Mouse (Mus musculus): ENCODE data around the gene Xpr1. TPM values are rescaled to one million over a fixed set of nuclear protein-coding genes. Genes with fewer than 3 reads are reported as not detected.

The Xpr1 gene
- polyA plus RNA-seq, 1 experiment from 2014 or later: 10.1 TPM

DNA sequence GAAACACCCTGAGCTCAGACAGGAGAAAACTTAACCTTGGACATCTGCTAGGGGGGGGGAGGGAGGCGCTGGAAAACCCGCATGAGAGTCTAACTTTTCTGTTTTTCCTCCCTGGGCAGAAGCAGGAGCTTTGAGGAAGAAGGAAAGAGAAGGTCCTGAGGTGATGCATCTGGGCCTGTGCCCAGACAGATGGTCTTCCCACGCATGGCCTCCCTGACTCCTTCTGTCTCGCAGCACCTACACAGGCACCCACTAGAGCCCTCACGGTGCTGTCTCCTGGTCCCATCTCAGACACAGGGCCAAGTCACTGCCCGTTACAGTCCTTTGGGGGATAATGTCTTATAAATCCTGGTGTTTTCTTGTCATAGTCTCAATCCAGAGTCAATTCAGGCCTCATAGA lies 184.4 kb downstream of the Xpr1 start:
- peak overlapping the region; percentile 29; the same call in 1 of the 2 replicates for H3K27ac ChIP-seq (ENCODE audit: low read depth, low read length)
- H3K9ac ChIP-seq (ENCODE audit: low read depth, low read length): peak overlapping the region; percentile 39; the same call in 1 of the 2 replicates
- peaks cover 62% of the 10 kb centered on the region for H3K4me1 ChIP-seq (ENCODE audit: control insufficient read depth, insufficient read depth, low read length)
- WGBS (ENCODE audit: insufficient replicate concordance): 80% methylated on average over 6 of the region's 6 CpGs
- no peaks in the 10 kb centered on the region for H3K36me3 ChIP-seq (ENCODE audit: control insufficient read depth, insufficient read depth, low read length)
- H3K4me2 ChIP-seq: no peak overlapping the region; the same call in 1 of the 2 replicates
- H3K4me3 ChIP-seq (ENCODE audit: low read depth, low read length): no peak overlapping the region
- no peaks in the 10 kb centered on the region for H3K9me3 ChIP-seq (replicated peaks; ENCODE audit: control insufficient read depth, low read length)
- H3K27me3 ChIP-seq (ENCODE audit: control insufficient read depth, insufficient read depth, low read length): no peaks in the 10 kb centered on the region
- no peak for ATAC-seq (replicated peaks; ENCODE audit: insufficient number of reproducible peaks, low FRiP score, low TSS enrichment)

DNA sequence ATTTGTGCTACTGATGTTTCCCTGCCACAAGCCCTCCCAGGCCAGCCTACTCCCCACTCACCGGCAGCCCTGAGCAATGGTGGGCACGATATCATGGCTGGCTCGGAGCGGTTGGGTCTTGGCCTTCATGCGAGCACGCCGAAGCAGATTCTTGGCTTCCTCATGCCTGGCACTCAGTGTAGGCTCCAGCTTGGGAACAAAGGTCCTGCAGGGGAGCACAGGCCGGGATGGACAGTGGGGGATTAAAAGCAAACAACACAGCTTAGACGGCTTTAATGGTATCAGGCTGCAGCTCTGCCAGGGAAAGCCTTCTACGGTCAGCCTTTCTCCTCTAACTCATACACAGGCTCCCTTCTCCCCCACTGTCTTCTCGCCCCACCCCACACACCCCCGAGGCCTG lies 184.8 kb downstream of the Xpr1 start:
- H3K4me1 ChIP-seq (ENCODE audit: control insufficient read depth, insufficient read depth, low read length): peaks cover 58% of the 10 kb centered on the region
- 78% methylated on average over 12 of the region's 12 CpGs for WGBS (ENCODE audit: insufficient replicate concordance)
- H3K27me3 ChIP-seq (ENCODE audit: control insufficient read depth, insufficient read depth, low read length): no peaks in the 10 kb centered on the region
- ATAC-seq (replicated peaks; ENCODE audit: insufficient number of reproducible peaks, low FRiP score, low TSS enrichment): no peak
- no peaks in the 10 kb centered on the region for H3K9me3 ChIP-seq (replicated peaks; ENCODE audit: control insufficient read depth, low read length)
- H3K4me3 ChIP-seq (ENCODE audit: low read depth, low read length): no peak overlapping the region
- H3K27ac ChIP-seq (ENCODE audit: low read depth, low read length): no peak overlapping the region
- no peak overlapping the region for H3K4me2 ChIP-seq
- no peaks in the 10 kb centered on the region; the same call in 1 of the 2 replicates for H3K36me3 ChIP-seq (ENCODE audit: control insufficient read depth, insufficient read depth, low read length)
- H3K9ac ChIP-seq (ENCODE audit: low read depth, low read length): peak overlapping the region; percentile 39; the same call in 1 of the 2 replicates

DNA sequence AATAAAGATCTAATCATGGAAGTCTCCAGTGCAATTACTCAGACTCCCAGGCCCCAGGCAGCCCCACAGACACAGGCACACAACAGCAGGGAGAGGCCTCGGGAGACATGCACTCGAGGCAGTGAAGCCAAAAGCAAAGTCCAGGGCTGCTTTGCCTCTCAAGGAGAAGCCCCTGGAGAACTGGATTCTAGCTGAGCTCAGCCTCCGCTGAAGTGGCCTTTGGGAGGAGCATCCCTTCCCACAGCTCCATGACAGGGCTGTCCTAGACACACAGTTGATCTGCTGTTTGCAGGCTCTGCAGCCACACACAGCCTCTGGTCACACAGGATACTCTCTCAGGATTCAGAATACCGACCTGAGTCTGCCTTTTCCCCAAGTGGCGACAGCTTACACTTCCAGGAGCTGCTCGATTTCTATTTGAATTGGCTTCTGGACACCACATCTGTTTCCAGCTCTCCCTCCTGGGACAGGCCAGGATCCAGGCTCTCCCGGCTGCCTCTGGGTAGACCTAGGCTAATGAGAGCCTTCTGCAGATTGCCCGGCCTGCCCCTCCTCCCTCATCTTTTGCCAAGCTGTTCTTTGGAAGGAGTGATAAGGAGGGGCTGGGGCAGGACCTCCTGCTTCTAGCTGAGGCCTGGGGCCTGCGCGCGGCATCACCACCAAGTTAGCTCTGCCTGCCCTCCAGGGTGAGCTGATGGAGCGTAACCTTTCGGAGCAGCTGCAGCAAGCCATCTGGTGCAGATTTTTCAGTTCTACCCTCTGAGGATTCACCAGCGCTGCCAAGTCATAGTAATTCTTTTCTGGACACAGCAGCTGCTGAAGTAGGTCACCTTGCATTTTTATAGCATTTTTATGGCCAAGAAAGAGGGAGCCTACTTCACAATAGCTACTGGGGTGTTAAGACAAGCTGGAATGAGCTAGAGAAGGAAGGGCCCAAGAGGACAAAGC lies 187.5 kb downstream of the Xpr1 start:
- ATAC-seq (replicated peaks; ENCODE audit: insufficient number of reproducible peaks, low FRiP score, low TSS enrichment): no peak
- peaks cover 37% of the 10 kb centered on the region for H3K4me1 ChIP-seq (ENCODE audit: control insufficient read depth, insufficient read depth, low read length)
- 28% methylated on average over 14 of the region's 14 CpGs for WGBS (ENCODE audit: insufficient replicate concordance)

More for the DNA sequence above, 187.5 kb downstream of the Xpr1 start:
- Histone ChIP-seq H3K4me3 (ENCODE audit: low read depth, low read length) (no peak overlapping the region), H3K27me3 (ENCODE audit: control insufficient read depth, insufficient read depth, low read length) (no peaks in the 10 kb centered on the region), H3K9me3 (replicated peaks; ENCODE audit: control insufficient read depth, low read length) (no peaks in the 10 kb centered on the region), H3K9ac (ENCODE audit: low read depth, low read length) (peak overlapping the region; percentile 17; the same call in 1 of the 2 replicates), H3K27ac (ENCODE audit: low read depth, low read length) (peak overlapping the region; percentile 68), H3K4me2 (no peak overlapping the region), H3K36me3 (ENCODE audit: control insufficient read depth, insufficient read depth, low read length) (peaks cover 8% of the 10 kb centered on the region)

Small RNA genes lying within 50 kb of the gene (microRNA-seq; reads per million reads assigned to microRNA genes)
- gene Gm22569 (ENCODE audit: borderline number of aligned reads): not detected

Other genes with a start within 250 kb of the Xpr1 start
- gene BC034090, start 173.0 kb downstream of the Xpr1 start, polyA plus RNA-seq (2014; fragmentation: Nextera tagmentation; extraction: Ambion mirVana): 3.9 and 5.4 TPM in 2 replicates
- 56.4 and 59.9 TPM in 2 replicates for gene Acbd6, start 140.7 kb upstream of the Xpr1 start, polyA plus RNA-seq (2014; fragmentation: Nextera tagmentation; extraction: Ambion mirVana)

Data from heart, embryonic 11.5 days (tissue).